Mouse (Mus musculus) spleen, adult 18-20 months (tissue): ENCODE measurements around the gene Vps13d.
A peak's percentile ranks its signal among the peaks of the same experiment; 100 is the strongest.

ENCODE experiments used
- DNase-seq, 2 experiments: peaks; one replicate each; pipeline ENCODE4 v3.0.0; 2022; ENCODE audit warnings: mixed read lengths in 2 of 2

Gene Vps13d

GRCm38 (mm10) chr4:145033392-145033791 is 161.4 kb downstream of the Vps13d start:
- no peak for DNase-seq

GRCm38 (mm10) chr4:145032637-145033036 is 162.2 kb downstream of the Vps13d start:
- no peak for DNase-seq

GRCm38 (mm10) chr4:145031510-145031909 is 163.3 kb downstream of the Vps13d start:
- DNase-seq: no peak

- DNase-seq: no peak
Measured at GRCm38 (mm10) chr4:145026449-145026851, 168.4 kb downstream of the Vps13d start.

- DNase-seq: no peak
Measured at GRCm38 (mm10) chr4:145025409-145025762, 169.4 kb downstream of the Vps13d start.

GRCm38 (mm10) chr4:145024694-145025408 is 170.0 kb downstream of the Vps13d start:
- DNase-seq: no peak

GRCm38 (mm10) chr4:145023911-145024310 is 170.9 kb downstream of the Vps13d start:
- no peak for DNase-seq

- DNase-seq: no peak
Measured at GRCm38 (mm10) chr4:145022815-145023214, 172.0 kb downstream of the Vps13d start.

GRCm38 (mm10) chr4:145022211-145022610 is 172.6 kb downstream of the Vps13d start:
- DNase-seq: no peak

- no peak for DNase-seq
Measured at GRCm38 (mm10) chr4:145020383-145020782, 174.4 kb downstream of the Vps13d start.

- DNase-seq: no peak
Measured at GRCm38 (mm10) chr4:145019121-145019714, 175.6 kb downstream of the Vps13d start.

- peak; percentile 27 to 28 for DNase-seq
Measured at GRCm38 (mm10) chr4:145017745-145018144, 177.1 kb downstream of the Vps13d start.

GRCm38 (mm10) chr4:145016669-145017068 is 178.1 kb downstream of the Vps13d start:
- DNase-seq: no peak

GRCm38 (mm10) chr4:145014632-145014960 is 180.2 kb downstream of the Vps13d start:
- no peak for DNase-seq

- DNase-seq: no peak
Measured at GRCm38 (mm10) chr4:145013760-145014631, 180.8 kb downstream of the Vps13d start.

- no peak for DNase-seq
Measured at GRCm38 (mm10) chr4:145013187-145013586, 181.6 kb downstream of the Vps13d start.

GRCm38 (mm10) chr4:145011156-145011555 is 183.6 kb downstream of the Vps13d start:
- no peak for DNase-seq

- DNase-seq: no peak
Measured at GRCm38 (mm10) chr4:145009934-145010333, 184.9 kb downstream of the Vps13d start.

GRCm38 (mm10) chr4:145009437-145009836 is 185.4 kb downstream of the Vps13d start:
- DNase-seq: no peak

GRCm38 (mm10) chr4:145005943-145006545 is 188.8 kb downstream of the Vps13d start:
- no peak for DNase-seq

GRCm38 (mm10) chr4:145004176-145004575 is 190.6 kb downstream of the Vps13d start:
- DNase-seq: no peak

GRCm38 (mm10) chr4:145002733-145003132 is 192.1 kb downstream of the Vps13d start:
- DNase-seq: no peak

GRCm38 (mm10) chr4:144999903-145000382 is 194.9 kb downstream of the Vps13d start:
- DNase-seq: no peak
